Mouse (Mus musculus): Measurements from ENCODE around the gene Tmem19. TPM values are rescaled to one million over a fixed set of nuclear protein-coding genes. Genes with fewer than 3 reads are reported as not detected.
A peak's percentile ranks its signal among the peaks of the same experiment; 100 is the strongest.
"Not testable (repeated sequence)": the region's sequence is repeated elsewhere in the genome, so short reads cannot be mapped to it uniquely, and the experiment has no call there.

The Tmem19 gene
- polyA plus RNA-seq, 1 experiment from 2014 or later: 30.1 TPM

- Histone ChIP-seq H3K4me1 (ENCODE audit: control insufficient read depth in 2 of 2, insufficient read depth in 2 of 2, low read length in 2 of 2) (peaks cover 5 to 9% of the 10 kb centered on the region in 2 experiments; a peak in 3 of 4 replicates), H3K27ac (replicated peaks in 1 of 2; ENCODE audit: control insufficient read depth in 1 of 2, insufficient read depth in 1 of 2, low read depth in 2 of 2, low read length in 2 of 2) (no peak overlapping the region), H3K9ac (ENCODE audit: low read length) (no peak overlapping the region), H3K36me3 (ENCODE audit: control insufficient read depth, insufficient read depth, low read length) (no peaks in the 10 kb centered on the region), H3K4me3 (ENCODE audit: control insufficient read depth in 1 of 2, insufficient read depth in 1 of 2, low read depth in 1 of 2, low read length in 2 of 2) (no peak overlapping the region), H3K27me3 (ENCODE audit: control insufficient read depth, insufficient read depth, low read length) (no peaks in the 10 kb centered on the region), H3K9me3 (ENCODE audit: control insufficient read depth, low read length) (no peaks in the 10 kb centered on the region), H3K4me2 (ENCODE audit: low read length) (no peak overlapping the region)
- WGBS: 61% methylated on average over 6 of the region's 6 CpGs
- no peak for ATAC-seq (ENCODE audit: insufficient number of reproducible peaks, insufficient read depth, low FRiP score, low read depth)
These were observed 33.8 kb downstream of the Tmem19 start for GRCm38 (mm10) chr10:115328514-115328913.

GRCm38 (mm10) chr10:115323295-115323694 is 39.0 kb downstream of the Tmem19 start:
- H3K9me3 ChIP-seq (ENCODE audit: control insufficient read depth, low read length): no peaks in the 10 kb centered on the region
- H3K4me1 ChIP-seq (ENCODE audit: control insufficient read depth in 2 of 2, insufficient read depth in 2 of 2, low read length in 2 of 2): no peaks in the 10 kb centered on the region
- no peak overlapping the region for H3K9ac ChIP-seq (ENCODE audit: low read length)
- no peaks in the 10 kb centered on the region for H3K36me3 ChIP-seq (ENCODE audit: control insufficient read depth, insufficient read depth, low read length)
- no peak overlapping the region for H3K4me2 ChIP-seq (ENCODE audit: low read length)
- H3K27me3 ChIP-seq (ENCODE audit: control insufficient read depth, insufficient read depth, low read length): no peaks in the 10 kb centered on the region
- no peak for ATAC-seq (ENCODE audit: insufficient number of reproducible peaks, insufficient read depth, low FRiP score, low read depth)
- WGBS: 8% methylated on average over 6 of the region's 6 CpGs
- H3K27ac ChIP-seq (replicated peaks in 1 of 2; ENCODE audit: control insufficient read depth in 1 of 2, insufficient read depth in 1 of 2, low read depth in 2 of 2, low read length in 2 of 2): no peak overlapping the region
- no peak overlapping the region for H3K4me3 ChIP-seq (ENCODE audit: control insufficient read depth in 1 of 2, insufficient read depth in 1 of 2, low read depth in 1 of 2, low read length in 2 of 2)

- no peaks in the 10 kb centered on the region for H3K9me3 ChIP-seq (ENCODE audit: control insufficient read depth, low read length)
- no peak for ATAC-seq (ENCODE audit: insufficient number of reproducible peaks, insufficient read depth, low FRiP score, low read depth)
- 73% methylated on average over 5 of the region's 5 CpGs for WGBS
- H3K36me3 ChIP-seq (ENCODE audit: control insufficient read depth, insufficient read depth, low read length): no peaks in the 10 kb centered on the region
- H3K9ac ChIP-seq (ENCODE audit: low read length): no peak overlapping the region
- no peak overlapping the region for H3K4me3 ChIP-seq (ENCODE audit: control insufficient read depth in 1 of 2, insufficient read depth in 1 of 2, low read depth in 1 of 2, low read length in 2 of 2)
- no peak overlapping the region for H3K27ac ChIP-seq (replicated peaks in 1 of 2; ENCODE audit: control insufficient read depth in 1 of 2, insufficient read depth in 1 of 2, low read depth in 2 of 2, low read length in 2 of 2)
- no peak overlapping the region for H3K4me2 ChIP-seq (ENCODE audit: low read length)
- peaks cover 0 to 2% of the 10 kb centered on the region in 2 experiments; a peak in 2 of 4 replicates for H3K4me1 ChIP-seq (ENCODE audit: control insufficient read depth in 2 of 2, insufficient read depth in 2 of 2, low read length in 2 of 2)
- no peaks in the 10 kb centered on the region for H3K27me3 ChIP-seq (ENCODE audit: control insufficient read depth, insufficient read depth, low read length)
These were observed 40.8 kb downstream of the Tmem19 start for GRCm38 (mm10) chr10:115321317-115322035.

- H3K9ac ChIP-seq (ENCODE audit: low read length); H3K4me2 ChIP-seq (ENCODE audit: low read length); H3K9me3 ChIP-seq (ENCODE audit: control insufficient read depth, low read length); H3K4me3 ChIP-seq (ENCODE audit: control insufficient read depth in 1 of 2, insufficient read depth in 1 of 2, low read depth in 1 of 2, low read length in 2 of 2); H3K36me3 ChIP-seq (ENCODE audit: control insufficient read depth, insufficient read depth, low read length); ATAC-seq (ENCODE audit: insufficient number of reproducible peaks, insufficient read depth, low FRiP score, low read depth); H3K27ac ChIP-seq (replicated peaks in 1 of 2; ENCODE audit: control insufficient read depth in 1 of 2, insufficient read depth in 1 of 2, low read depth in 2 of 2, low read length in 2 of 2); H3K27me3 ChIP-seq (ENCODE audit: control insufficient read depth, insufficient read depth, low read length): not testable (repeated sequence)
- WGBS: 61% methylated on average over 3 of the region's 3 CpGs
- H3K4me1 ChIP-seq (ENCODE audit: control insufficient read depth in 2 of 2, insufficient read depth in 2 of 2, low read length in 2 of 2): peaks cover 4 to 13% of the 10 kb centered on the region in 2 experiments
These were observed 43.9 kb downstream of the Tmem19 start for GRCm38 (mm10) chr10:115318388-115318787.

GRCm38 (mm10) chr10:115316313-115316712 is 46.0 kb downstream of the Tmem19 start:
- no peaks in the 10 kb centered on the region for H3K36me3 ChIP-seq (ENCODE audit: control insufficient read depth, insufficient read depth, low read length)
- no peaks in the 10 kb centered on the region for H3K9me3 ChIP-seq (ENCODE audit: control insufficient read depth, low read length)
- peak overlapping the region; percentile 88 for H3K4me2 ChIP-seq (ENCODE audit: low read length)
- H3K27ac ChIP-seq (replicated peaks in 1 of 2; ENCODE audit: control insufficient read depth in 1 of 2, insufficient read depth in 1 of 2, low read depth in 2 of 2, low read length in 2 of 2): peak overlapping the region; percentile 99 to 100
- peak overlapping the region in 1 of 2 experiments; percentile 95; a peak in 2 of 4 replicates for H3K4me3 ChIP-seq (ENCODE audit: control insufficient read depth in 1 of 2, insufficient read depth in 1 of 2, low read depth in 1 of 2, low read length in 2 of 2)
- WGBS: 48% methylated on average over 11 of the region's 11 CpGs
- no peak for ATAC-seq (ENCODE audit: insufficient number of reproducible peaks, insufficient read depth, low FRiP score, low read depth)
- H3K9ac ChIP-seq (ENCODE audit: low read length): peak overlapping the region; percentile 99
- H3K27me3 ChIP-seq (ENCODE audit: control insufficient read depth, insufficient read depth, low read length): no peaks in the 10 kb centered on the region
- H3K4me1 ChIP-seq (ENCODE audit: control insufficient read depth in 2 of 2, insufficient read depth in 2 of 2, low read length in 2 of 2): peaks cover 20 to 34% of the 10 kb centered on the region in 2 experiments

GRCm38 (mm10) chr10:115315473-115316171 is 46.7 kb downstream of the Tmem19 start, which contains the start of gene Rab21:
Gene Rab21 (minus strand): TSS chr10:115315594.
- WGBS: under 1% methylated on average over 48 of the region's 48 CpGs
- Histone ChIP-seq H3K27ac (replicated peaks in 1 of 2; ENCODE audit: control insufficient read depth in 1 of 2, insufficient read depth in 1 of 2, low read depth in 2 of 2, low read length in 2 of 2) (peak within 1 kb of the TSS; percentile 99 to 100), H3K4me2 (ENCODE audit: low read length) (peak within 1 kb of the TSS; percentile 88), H3K27me3 (ENCODE audit: control insufficient read depth, insufficient read depth, low read length) (no peaks in the 10 kb centered on the region), H3K9ac (ENCODE audit: low read length) (peak within 1 kb of the TSS; percentile 99), H3K36me3 (ENCODE audit: control insufficient read depth, insufficient read depth, low read length) (no peaks in the 10 kb centered on the region), H3K4me1 (ENCODE audit: control insufficient read depth in 2 of 2, insufficient read depth in 2 of 2, low read length in 2 of 2) (peaks cover 25 to 39% of the 10 kb centered on the region in 2 experiments), H3K9me3 (ENCODE audit: control insufficient read depth, low read length) (no peaks in the 10 kb centered on the region), H3K4me3 (ENCODE audit: control insufficient read depth in 1 of 2, insufficient read depth in 1 of 2, low read depth in 1 of 2, low read length in 2 of 2) (peak within 1 kb of the TSS; percentile 77 to 95)
- peak; percentile 89 for ATAC-seq (ENCODE audit: insufficient number of reproducible peaks, insufficient read depth, low FRiP score, low read depth)

GRCm38 (mm10) chr10:115314582-115315452 is 47.5 kb downstream of the Tmem19 start:
- H3K27ac ChIP-seq (replicated peaks in 1 of 2; ENCODE audit: control insufficient read depth in 1 of 2, insufficient read depth in 1 of 2, low read depth in 2 of 2, low read length in 2 of 2): peak overlapping the region; percentile 99 to 100
- no peaks in the 10 kb centered on the region for H3K27me3 ChIP-seq (ENCODE audit: control insufficient read depth, insufficient read depth, low read length)
- 1% methylated on average over 57 of the region's 73 CpGs for WGBS
- peaks cover 26 to 47% of the 10 kb centered on the region in 2 experiments for H3K4me1 ChIP-seq (ENCODE audit: control insufficient read depth in 2 of 2, insufficient read depth in 2 of 2, low read length in 2 of 2)
- H3K4me2 ChIP-seq (ENCODE audit: low read length): peak overlapping the region; percentile 88
- ATAC-seq (ENCODE audit: insufficient number of reproducible peaks, insufficient read depth, low FRiP score, low read depth): peak; percentile 45
- H3K9ac ChIP-seq (ENCODE audit: low read length): peak overlapping the region; percentile 99
- no peaks in the 10 kb centered on the region for H3K36me3 ChIP-seq (ENCODE audit: control insufficient read depth, insufficient read depth, low read length)
- peak overlapping the region; percentile 77 to 95 for H3K4me3 ChIP-seq (ENCODE audit: control insufficient read depth in 1 of 2, insufficient read depth in 1 of 2, low read depth in 1 of 2, low read length in 2 of 2)
- no peaks in the 10 kb centered on the region for H3K9me3 ChIP-seq (ENCODE audit: control insufficient read depth, low read length)

Data from heart, embryonic 14.5 days (tissue).